Mouse (Mus musculus): ENCODE data around the gene Ntrk3. TPM values are rescaled to one million over a fixed set of nuclear protein-coding genes. Genes with fewer than 3 reads are reported as not detected.

Gene Ntrk3
- polyA plus RNA-seq, 1 experiment from 2014 or later: 23.6 TPM

- H3K27ac ChIP-seq (replicated peaks): no peak overlapping the region
- H3K36me3 ChIP-seq: no peaks in the 10 kb centered on the region
- no peak overlapping the region for H3K4me2 ChIP-seq
- no peaks in the 10 kb centered on the region for H3K4me1 ChIP-seq (replicated peaks)
- ATAC-seq (ENCODE audit: low read depth): no peak
- no peaks in the 10 kb centered on the region for H3K27me3 ChIP-seq
- H3K4me3 ChIP-seq: no peak overlapping the region
- H3K9ac ChIP-seq: no peak overlapping the region
- no peaks in the 10 kb centered on the region for H3K9me3 ChIP-seq
Measured at GRCm38 (mm10) chr7:78333422-78333821, 404.4 kb downstream of the Ntrk3 start.

GRCm38 (mm10) chr7:78328301-78328700, 409.5 kb downstream of the Ntrk3 start:
- Histone ChIP-seq H3K27me3 (no peaks in the 10 kb centered on the region), H3K9ac (no peak overlapping the region), H3K27ac (replicated peaks) (no peak overlapping the region), H3K4me3 (no peak overlapping the region), H3K4me1 (replicated peaks) (no peaks in the 10 kb centered on the region), H3K36me3 (no peaks in the 10 kb centered on the region), H3K4me2 (no peak overlapping the region), H3K9me3 (no peaks in the 10 kb centered on the region)
- no peak for ATAC-seq (ENCODE audit: low read depth)
- WGBS: 82% methylated on average over 2 of the region's 2 CpGs

- no peaks in the 10 kb centered on the region for H3K27me3 ChIP-seq
- no peak overlapping the region for H3K4me3 ChIP-seq
- no peaks in the 10 kb centered on the region for H3K36me3 ChIP-seq
- ATAC-seq (ENCODE audit: low read depth): no peak
- 63% methylated on average over 3 of the region's 3 CpGs for WGBS
- H3K9me3 ChIP-seq: no peaks in the 10 kb centered on the region
- no peak overlapping the region for H3K9ac ChIP-seq
- no peak overlapping the region for H3K27ac ChIP-seq (replicated peaks)
- no peak overlapping the region for H3K4me2 ChIP-seq
- H3K4me1 ChIP-seq (replicated peaks): no peaks in the 10 kb centered on the region
Measured at GRCm38 (mm10) chr7:78326185-78326584, 411.6 kb downstream of the Ntrk3 start.

DNA sequence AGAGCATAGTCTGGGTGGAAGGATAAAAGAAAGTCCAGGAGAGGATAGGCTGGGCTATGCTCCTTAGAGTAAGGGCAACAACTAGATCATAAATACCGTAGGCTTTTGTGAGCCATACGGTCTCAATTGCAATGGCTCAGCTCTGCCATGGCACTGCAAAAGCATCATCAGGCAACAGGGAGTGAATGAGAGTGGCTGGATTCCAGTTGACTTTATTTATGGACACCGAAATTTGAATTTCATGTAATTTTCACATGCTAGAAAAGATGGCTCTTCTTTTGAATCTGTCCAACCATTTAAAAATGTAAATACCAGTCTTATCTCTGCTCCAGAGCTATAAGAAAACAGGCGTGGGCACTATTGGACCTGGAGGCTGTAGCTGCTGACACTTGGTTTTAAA, 419.2 kb downstream of the Ntrk3 start:
- H3K9me3 ChIP-seq: no peaks in the 10 kb centered on the region
- H3K27ac ChIP-seq (replicated peaks): no peak overlapping the region
- H3K4me2 ChIP-seq: no peak overlapping the region
- 76% methylated on average over 4 of the region's 4 CpGs for WGBS
- H3K9ac ChIP-seq: no peak overlapping the region
- H3K36me3 ChIP-seq: no peaks in the 10 kb centered on the region
- H3K4me1 ChIP-seq (replicated peaks): no peaks in the 10 kb centered on the region
- no peaks in the 10 kb centered on the region for H3K27me3 ChIP-seq
- no peak for ATAC-seq (ENCODE audit: low read depth)
- no peak overlapping the region for H3K4me3 ChIP-seq

DNA sequence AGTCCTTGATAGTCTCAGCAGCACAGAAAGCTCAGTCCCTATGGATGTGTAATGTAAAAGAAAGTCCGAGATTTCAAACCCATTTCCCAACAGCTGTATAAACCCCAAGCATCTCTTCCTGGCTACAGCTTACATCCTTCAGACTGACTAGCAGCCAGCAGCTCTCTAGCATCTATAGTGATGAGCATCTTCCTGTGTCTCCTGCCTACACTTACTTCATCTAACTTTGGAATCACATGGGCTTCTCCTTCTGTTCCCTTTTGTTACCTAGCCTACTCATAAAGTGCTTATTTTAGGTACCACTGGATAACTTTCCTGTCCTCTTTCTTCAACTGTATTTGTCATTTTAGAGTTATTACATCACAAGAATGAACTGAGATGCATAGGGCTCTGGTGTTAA, 432.0 kb downstream of the Ntrk3 start:
- peaks cover 15% of the 10 kb centered on the region for H3K9me3 ChIP-seq
- ATAC-seq (ENCODE audit: low read depth): no peak
- H3K4me2 ChIP-seq: no peak overlapping the region
- no peak overlapping the region for H3K27ac ChIP-seq (replicated peaks)
- H3K4me3 ChIP-seq: no peak overlapping the region
- 84% methylated on average over 1 of the region's 1 CpGs for WGBS
- H3K27me3 ChIP-seq: no peaks in the 10 kb centered on the region
- H3K4me1 ChIP-seq (replicated peaks): no peaks in the 10 kb centered on the region
- no peak overlapping the region for H3K9ac ChIP-seq
- peaks cover 31% of the 10 kb centered on the region for H3K36me3 ChIP-seq

- Histone ChIP-seq H3K4me1 (replicated peaks) (no peaks in the 10 kb centered on the region), H3K4me2 (no peak overlapping the region), H3K9ac (no peak overlapping the region), H3K36me3 (peaks cover 28% of the 10 kb centered on the region), H3K27me3 (no peaks in the 10 kb centered on the region), H3K27ac (replicated peaks) (no peak overlapping the region), H3K4me3 (no peak overlapping the region), H3K9me3 (peaks cover 10% of the 10 kb centered on the region)
- 100% methylated on average over 1 of the region's 1 CpGs for WGBS
- ATAC-seq (ENCODE audit: low read depth): no peak
Measured at GRCm38 (mm10) chr7:78305029-78305428, 432.8 kb downstream of the Ntrk3 start.

GRCm38 (mm10) chr7:78297290-78297689, 440.5 kb downstream of the Ntrk3 start:
- H3K9me3 ChIP-seq: no peaks in the 10 kb centered on the region
- no peak overlapping the region for H3K9ac ChIP-seq
- H3K4me3 ChIP-seq: no peak overlapping the region
- no peaks in the 10 kb centered on the region for H3K27me3 ChIP-seq
- H3K27ac ChIP-seq (replicated peaks): no peak overlapping the region
- H3K4me2 ChIP-seq: no peak overlapping the region
- 88% methylated on average over 5 of the region's 5 CpGs for WGBS
- ATAC-seq (ENCODE audit: low read depth): no peak
- no peaks in the 10 kb centered on the region for H3K4me1 ChIP-seq (replicated peaks)
- peaks cover 15% of the 10 kb centered on the region for H3K36me3 ChIP-seq

- H3K9ac ChIP-seq: no peak overlapping the region
- H3K27ac ChIP-seq (replicated peaks): no peak overlapping the region
- 84% methylated on average over 3 of the region's 3 CpGs for WGBS
- ATAC-seq (ENCODE audit: low read depth): no peak
- H3K4me1 ChIP-seq (replicated peaks): no peaks in the 10 kb centered on the region
- H3K4me2 ChIP-seq: no peak overlapping the region
- no peaks in the 10 kb centered on the region for H3K27me3 ChIP-seq
- no peaks in the 10 kb centered on the region for H3K36me3 ChIP-seq
- no peaks in the 10 kb centered on the region for H3K9me3 ChIP-seq
- H3K4me3 ChIP-seq: no peak overlapping the region
Measured at GRCm38 (mm10) chr7:78294322-78294721, 443.5 kb downstream of the Ntrk3 start.

DNA sequence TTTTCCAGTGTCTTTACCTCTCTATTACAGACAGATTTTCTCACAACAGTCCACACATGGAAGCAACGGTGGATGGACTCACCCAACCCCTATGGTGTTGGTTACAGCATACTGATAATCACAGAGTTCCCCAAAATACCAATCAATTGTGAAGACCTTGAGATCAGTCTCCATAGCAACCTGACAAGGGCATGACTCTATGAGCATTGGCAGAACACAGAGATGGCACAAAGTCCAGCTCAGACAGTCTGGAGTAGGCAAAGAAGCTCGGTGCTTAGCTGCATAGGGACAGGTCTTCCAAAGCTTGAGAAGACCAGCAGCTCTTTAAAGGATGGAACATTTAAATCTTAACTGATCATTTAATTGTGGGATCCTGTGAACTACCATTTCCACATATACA, 447.6 kb downstream of the Ntrk3 start:
- Histone ChIP-seq H3K4me1 (replicated peaks) (no peaks in the 10 kb centered on the region), H3K9ac (no peak overlapping the region), H3K36me3 (no peaks in the 10 kb centered on the region), H3K4me2 (no peak overlapping the region), H3K4me3 (no peak overlapping the region), H3K9me3 (no peaks in the 10 kb centered on the region), H3K27ac (replicated peaks) (no peak overlapping the region), H3K27me3 (no peaks in the 10 kb centered on the region)
- ATAC-seq (ENCODE audit: low read depth): no peak
- 69% methylated on average over 2 of the region's 2 CpGs for WGBS

- H3K27ac ChIP-seq (replicated peaks): no peak overlapping the region
- no peak overlapping the region for H3K9ac ChIP-seq
- ATAC-seq (ENCODE audit: low read depth): no peak
- H3K27me3 ChIP-seq: no peaks in the 10 kb centered on the region
- no peaks in the 10 kb centered on the region for H3K4me1 ChIP-seq (replicated peaks)
- no peaks in the 10 kb centered on the region for H3K9me3 ChIP-seq
- no peak overlapping the region for H3K4me2 ChIP-seq
- H3K36me3 ChIP-seq: no peaks in the 10 kb centered on the region
- H3K4me3 ChIP-seq: no peak overlapping the region
- WGBS: 97% methylated on average over 2 of the region's 2 CpGs
Measured at GRCm38 (mm10) chr7:78286516-78287238, 451.1 kb downstream of the Ntrk3 start.

DNA sequence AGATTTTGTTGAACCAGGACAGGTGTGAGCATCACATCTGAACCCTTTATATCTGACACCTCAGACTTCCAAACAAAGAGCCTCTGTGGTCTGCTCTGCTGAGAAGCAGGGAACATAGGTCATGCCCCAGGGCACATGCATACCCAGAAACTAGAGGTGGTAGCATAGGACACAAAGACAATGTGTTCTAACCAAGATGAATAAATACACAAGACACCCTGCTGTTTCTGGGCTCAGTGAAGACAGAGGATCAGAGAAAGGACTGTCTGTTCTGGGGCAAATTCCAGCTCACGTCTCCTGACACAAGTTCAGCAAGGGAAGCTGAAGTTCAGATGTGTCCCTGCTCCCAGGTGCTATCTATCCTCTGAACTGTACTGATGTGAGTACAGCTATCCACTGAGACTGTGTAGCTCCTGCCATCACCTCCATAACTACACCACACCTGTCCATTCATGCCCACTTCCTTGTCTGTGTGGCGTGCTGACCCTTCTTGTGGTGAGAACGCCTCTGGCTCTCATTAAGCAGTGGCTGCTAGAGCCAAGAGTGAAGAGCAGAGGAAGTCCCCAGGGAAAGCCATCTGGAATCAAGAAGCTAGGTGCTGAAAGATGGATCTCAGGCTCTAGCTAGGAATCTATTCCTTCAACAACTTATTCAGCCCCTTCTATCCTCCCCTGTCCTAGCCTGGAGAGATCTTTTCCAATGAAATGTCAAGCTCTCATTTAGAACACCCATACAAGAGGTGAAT, 468.1 kb downstream of the Ntrk3 start:
- Histone ChIP-seq H3K4me2 (no peak overlapping the region), H3K27ac (replicated peaks) (no peak overlapping the region), H3K9ac (no peak overlapping the region), H3K4me1 (replicated peaks) (peaks cover 18% of the 10 kb centered on the region), H3K9me3 (no peaks in the 10 kb centered on the region), H3K4me3 (no peak overlapping the region), H3K27me3 (no peaks in the 10 kb centered on the region), H3K36me3 (no peaks in the 10 kb centered on the region)
- 60% methylated on average over 3 of the region's 3 CpGs for WGBS
- peak; percentile 40 for ATAC-seq (ENCODE audit: low read depth)

DNA sequence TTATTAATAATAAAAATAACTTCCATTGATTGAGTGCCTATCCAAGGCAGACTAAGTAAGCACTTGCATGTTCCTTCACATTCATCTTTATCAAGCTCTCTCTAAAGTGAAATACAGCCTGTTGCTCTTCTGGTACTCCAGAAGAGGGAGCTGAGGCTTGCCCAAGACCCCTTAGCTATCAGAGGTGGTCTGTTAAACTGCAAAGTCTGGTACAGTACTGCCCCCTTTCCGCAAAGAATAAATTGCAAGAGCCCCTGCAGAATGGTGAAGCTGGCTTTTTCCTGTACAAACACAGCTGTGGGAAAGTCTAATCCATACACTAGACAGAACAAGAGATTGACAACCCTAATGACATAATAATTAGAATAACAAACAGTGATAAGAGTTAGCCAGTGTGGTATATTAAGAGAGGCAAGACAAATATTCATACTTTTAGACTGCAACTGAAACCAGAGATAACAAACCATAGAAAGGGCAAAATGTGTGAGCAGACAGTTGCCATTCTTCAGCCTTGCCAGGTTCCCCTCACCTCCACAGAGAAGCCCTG, 470.3 kb downstream of the Ntrk3 start:
- H3K9me3 ChIP-seq: no peaks in the 10 kb centered on the region
- no peaks in the 10 kb centered on the region for H3K36me3 ChIP-seq
- peak; percentile 47; the same call in 1 of the 2 replicates for ATAC-seq (ENCODE audit: low read depth)
- no peak overlapping the region for H3K4me3 ChIP-seq
- H3K27me3 ChIP-seq: no peaks in the 10 kb centered on the region
- 10% methylated on average over 1 of the region's 1 CpGs for WGBS
- H3K4me1 ChIP-seq (replicated peaks): peaks cover 23% of the 10 kb centered on the region
- no peak overlapping the region for H3K27ac ChIP-seq (replicated peaks)
- H3K9ac ChIP-seq: no peak overlapping the region
- H3K4me2 ChIP-seq: no peak overlapping the region
